Mouse (Mus musculus): ENCODE data around the gene Ppm1b.

The Ppm1b gene

DNA sequence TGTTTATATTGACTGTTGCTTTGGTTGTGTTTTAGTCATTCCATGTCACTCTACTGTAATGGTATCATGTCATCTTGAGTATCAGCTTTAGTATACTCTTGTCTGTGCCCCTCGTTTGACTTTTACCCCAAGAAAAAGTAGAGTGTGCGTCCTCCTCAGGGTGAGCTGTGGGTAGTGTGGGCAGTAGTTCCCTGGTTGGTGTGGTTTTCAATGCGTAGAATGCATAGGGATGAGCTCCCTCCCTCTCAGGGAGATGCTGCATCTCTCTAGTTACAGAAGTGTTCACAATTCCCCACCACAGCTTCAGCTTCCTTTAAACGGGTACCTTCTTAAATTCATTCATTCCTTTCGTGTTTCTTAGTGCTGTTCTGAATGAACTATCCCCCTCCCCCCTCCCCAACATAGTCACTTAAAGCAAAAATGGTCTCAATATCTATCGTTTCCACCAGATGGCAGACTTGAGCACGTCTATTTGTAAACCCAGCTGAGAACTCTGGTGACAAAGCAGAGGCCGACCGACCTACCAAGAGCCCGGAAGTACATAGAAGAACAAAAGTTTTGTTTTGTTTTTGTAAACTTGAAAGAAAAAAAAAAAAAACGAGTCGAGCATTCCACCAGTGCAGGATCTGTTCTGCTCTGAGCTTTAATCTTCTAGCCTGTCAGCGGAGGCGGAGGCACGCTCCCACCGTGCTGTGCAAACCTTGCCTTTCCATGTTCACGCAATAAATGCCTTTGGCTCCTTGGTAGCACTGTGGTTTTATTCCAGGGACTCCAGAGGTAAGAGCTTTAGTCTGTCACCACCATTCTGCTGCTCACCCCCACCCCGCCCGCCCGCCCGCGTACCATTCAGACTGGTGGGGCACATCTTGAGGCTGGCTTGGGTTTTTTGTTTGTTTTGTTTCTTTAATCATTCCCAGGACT lies 67.0 kb downstream of the Ppm1b start:
- peak; percentile 61 for DNase-seq (ENCODE audit: low read depth, low spot score)

DNA sequence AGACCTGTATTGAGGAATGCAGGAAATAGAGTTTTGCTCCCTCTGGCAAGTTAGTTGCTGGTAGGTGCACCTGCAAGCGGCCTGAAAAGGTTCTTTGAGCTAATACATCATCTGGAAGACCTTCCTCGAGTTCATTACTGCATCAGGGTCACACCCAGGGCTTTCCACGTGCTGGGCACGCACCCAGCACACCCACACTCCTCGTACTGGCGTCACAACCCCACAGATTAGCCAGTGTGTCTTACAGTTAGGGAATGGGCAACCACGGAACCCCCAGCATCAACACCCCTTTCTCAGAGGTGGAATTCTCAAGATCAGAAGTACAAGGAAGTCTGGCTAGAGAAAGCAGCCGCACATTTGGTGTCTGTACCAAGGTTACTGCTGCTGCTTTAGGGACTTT lies 67.7 kb downstream of the Ppm1b start:
- DNase-seq (ENCODE audit: low read depth, low spot score), result no peak

DNA sequence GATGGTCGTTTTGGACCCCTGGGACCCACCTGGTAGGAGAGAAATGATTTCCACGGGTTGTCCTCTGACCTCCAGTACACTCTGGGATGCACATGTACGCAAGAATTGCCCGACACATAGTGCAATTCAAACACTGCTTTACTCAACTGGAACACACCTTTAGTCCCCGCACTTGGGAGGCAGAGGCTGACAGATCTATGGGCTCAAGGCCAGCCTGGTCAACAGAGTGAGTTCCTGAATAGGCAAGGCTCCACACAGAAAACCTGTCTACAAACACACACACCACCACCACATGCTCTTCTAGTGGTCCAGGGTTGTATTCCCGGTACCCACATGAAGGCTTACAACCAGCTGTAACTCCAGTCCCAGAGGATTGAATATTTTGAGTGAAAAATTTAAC lies 68.6 kb downstream of the Ppm1b start:
- DNase-seq (ENCODE audit: low read depth, low spot score), result no peak

DNA sequence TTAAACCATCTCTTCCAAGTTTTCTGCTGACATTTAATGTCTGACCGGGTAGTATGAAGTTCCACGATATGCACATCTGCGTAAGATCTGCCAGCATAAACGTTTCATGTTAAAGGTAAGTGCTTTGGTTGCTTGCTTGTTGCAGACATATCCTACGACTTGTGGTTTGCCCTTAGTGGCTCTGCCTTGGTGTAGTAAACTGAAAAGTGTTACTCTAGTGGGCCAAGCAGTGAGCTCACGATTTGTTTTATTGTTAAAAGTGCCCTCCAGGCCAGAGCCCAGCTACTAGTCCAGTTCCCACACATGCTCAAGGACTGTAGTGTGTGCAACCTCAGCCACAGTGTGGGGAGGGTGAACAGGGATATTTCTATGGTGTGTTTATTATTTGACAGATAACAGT lies 69.9 kb downstream of the Ppm1b start:
- DNase-seq (ENCODE audit: low read depth, low spot score), result no peak

- no peak for DNase-seq (ENCODE audit: low read depth, low spot score)
Measured at GRCm38 (mm10) chr17:85027247-85027646, 70.7 kb downstream of the Ppm1b start.

DNA sequence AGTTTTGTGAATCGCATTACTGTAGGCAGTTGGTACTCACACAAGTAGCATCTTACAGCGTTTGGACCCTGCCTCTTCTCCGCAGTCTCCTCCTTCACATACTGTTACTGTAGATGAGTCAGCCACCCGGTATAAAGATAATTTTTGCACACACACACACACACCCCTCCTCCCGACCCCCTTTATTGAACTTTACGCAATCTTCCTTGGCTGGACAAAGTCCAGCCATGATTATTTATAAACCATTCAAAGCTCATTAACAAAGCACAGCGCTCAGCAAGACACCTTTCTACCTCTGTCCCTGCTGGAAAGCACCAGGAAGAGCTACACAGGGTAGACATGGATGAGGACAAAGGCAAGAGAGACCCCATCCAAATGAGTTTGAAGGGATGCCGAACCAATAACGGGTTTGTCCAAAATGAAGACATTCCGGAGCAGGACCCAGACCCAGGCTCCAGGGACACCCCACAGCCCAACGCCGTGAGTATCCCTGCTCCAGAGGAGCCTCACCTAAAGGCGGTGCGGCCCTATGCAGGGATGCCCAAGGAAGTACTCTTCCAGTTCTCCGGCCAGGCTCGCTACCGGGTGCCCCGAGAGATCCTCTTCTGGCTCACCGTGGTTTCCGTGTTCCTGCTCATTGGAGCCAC lies 71.7 kb downstream of the Ppm1b start, which contains the start of gene Slc3a1:
Gene Slc3a1, plus strand, starts transcription at position 284 of the 647 bp plus-strand sequence.
- DNase-seq (ENCODE audit: low read depth, low spot score), result no peak

DNA sequence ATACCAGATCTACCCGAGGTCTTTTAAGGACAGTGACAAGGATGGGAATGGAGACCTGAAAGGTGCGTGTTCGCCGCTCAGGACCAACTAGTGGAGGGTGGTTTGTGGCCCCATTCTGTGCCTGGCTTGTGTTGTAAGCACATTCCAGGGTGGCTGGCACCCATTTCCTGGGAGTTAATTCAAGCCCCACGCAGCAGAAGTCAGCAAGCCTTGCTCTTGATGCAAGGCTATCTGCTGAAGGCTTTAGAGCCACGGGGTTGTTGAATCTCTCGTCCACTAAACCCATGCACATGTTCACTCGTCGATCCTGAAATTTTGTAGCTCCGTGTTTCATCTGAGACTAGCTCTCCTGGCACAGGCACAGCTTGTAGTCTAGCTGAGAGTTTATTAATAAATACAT lies 72.3 kb downstream of the Ppm1b start:
- DNase-seq (ENCODE audit: low read depth, low spot score), result no peak

DNA sequence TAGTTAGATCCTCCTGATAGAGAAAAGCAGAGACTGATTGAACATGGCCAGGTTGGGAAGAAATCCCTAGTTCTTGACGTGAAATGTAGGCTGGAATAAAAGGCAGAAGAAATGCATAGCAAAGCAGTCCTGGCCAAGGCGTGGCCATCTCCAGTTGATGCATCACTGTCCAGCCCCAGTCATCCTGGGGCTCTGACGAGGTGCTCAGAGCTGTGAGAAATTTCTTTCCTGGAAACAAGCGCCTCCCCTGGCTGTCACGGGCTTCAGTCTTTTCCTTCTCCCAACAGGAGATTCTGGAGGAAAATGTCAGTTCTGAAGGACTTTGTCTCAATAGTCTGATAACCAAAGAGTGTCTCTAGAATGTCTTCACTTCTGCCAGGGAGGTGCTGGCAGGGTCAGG lies 74.1 kb downstream of the Ppm1b start:
- DNase-seq (ENCODE audit: low read depth, low spot score), result no peak

DNA sequence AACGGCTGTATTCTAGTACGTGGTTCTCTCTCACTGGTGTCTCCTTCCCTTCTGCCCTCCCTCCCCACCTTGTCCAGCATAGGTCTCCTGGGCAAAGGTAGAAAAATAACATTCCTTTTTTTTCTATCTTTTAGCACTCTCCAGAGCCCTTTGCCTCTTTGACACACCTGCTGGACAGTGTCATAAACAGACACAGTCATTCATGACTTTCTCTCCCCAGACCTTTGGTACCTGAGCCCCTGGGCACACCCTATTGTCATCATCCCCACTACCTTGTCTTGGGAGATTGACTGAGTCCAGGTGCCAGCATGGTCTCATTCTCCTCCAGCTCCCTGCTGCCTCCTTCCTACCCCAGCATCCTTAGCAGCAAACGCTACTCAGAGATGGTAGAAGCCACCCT lies 76.5 kb downstream of the Ppm1b start:
- DNase-seq (ENCODE audit: low read depth, low spot score), result no peak

- DNase-seq (ENCODE audit: low read depth, low spot score), result peak; percentile 26
Measured at GRCm38 (mm10) chr17:85034068-85034467, 77.5 kb downstream of the Ppm1b start.

DNA sequence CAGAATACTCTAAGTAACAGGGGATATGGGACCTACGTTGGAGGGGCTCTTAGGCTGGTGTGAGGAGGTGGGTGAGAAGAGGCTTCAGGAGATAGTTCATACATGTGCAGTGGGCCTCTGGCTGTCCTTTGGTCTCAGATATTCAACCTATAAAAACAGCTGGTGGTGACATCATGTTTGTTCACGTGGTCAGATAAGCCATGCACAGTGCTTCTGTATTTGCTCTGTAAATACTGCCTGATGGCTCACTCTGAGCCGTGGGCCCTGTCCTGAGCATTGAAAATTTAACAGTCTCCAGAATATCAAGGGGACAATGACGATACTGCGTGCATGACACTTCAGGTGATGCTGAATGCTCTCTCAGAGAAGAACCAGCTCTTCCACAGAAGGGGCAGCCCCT lies 81.3 kb downstream of the Ppm1b start:
- no peak for DNase-seq (ENCODE audit: low read depth, low spot score)

- no peak for DNase-seq (ENCODE audit: low read depth, low spot score)
Measured at GRCm38 (mm10) chr17:85038311-85038710, 81.8 kb downstream of the Ppm1b start.

- no peak for DNase-seq (ENCODE audit: low read depth, low spot score)
Measured at GRCm38 (mm10) chr17:85038761-85039160, 82.2 kb downstream of the Ppm1b start.

DNA sequence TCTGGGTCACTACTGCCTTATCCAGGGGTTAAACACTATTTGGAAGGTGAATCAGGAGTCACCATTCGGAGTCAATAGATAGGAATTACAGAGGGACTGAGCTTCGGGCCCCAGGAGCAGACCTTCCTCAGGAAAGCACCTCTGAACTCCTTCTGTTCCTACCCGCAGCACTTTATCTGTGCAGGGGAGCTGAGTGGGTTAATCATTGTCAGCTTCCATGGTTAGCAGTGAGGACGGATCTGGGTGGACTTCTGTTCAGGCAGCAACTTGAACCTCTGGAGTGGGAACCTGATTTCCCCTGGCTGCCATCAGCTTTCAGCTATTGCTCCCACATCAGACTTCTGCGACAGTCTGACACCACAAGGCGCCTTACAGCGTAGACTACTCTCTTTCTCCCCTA lies 84.4 kb downstream of the Ppm1b start:
- no peak for DNase-seq (ENCODE audit: low read depth, low spot score)

- DNase-seq (ENCODE audit: low read depth, low spot score), result no peak
Measured at GRCm38 (mm10) chr17:85042419-85042818, 85.9 kb downstream of the Ppm1b start.

- DNase-seq (ENCODE audit: low read depth, low spot score), result no peak
Measured at GRCm38 (mm10) chr17:85043404-85043816, 86.9 kb downstream of the Ppm1b start.

GRCm38 (mm10) chr17:85044466-85044865 lies 87.9 kb downstream of the Ppm1b start:
- no peak for DNase-seq (ENCODE audit: low read depth, low spot score)

DNA sequence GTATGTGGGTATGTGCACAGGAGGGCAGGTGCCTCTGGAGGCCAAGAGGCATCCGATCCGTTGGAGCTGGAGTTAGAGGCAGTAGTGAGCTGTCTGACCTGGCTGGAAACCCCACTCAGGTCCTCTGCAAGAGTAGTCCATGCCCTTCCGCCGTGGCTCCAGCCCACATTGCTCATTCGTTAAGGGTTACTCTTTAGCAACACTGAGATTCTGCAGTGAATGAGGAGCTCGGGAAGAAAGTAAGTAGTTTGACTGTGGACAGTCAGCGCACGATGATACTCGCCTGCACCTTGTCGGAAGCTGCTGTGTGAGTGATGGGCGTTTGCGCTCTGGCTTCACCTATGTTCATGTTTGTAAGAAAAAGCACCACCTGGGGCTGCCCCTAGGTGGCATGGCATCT lies 88.6 kb downstream of the Ppm1b start:
- DNase-seq (ENCODE audit: low read depth, low spot score), result no peak

DNA sequence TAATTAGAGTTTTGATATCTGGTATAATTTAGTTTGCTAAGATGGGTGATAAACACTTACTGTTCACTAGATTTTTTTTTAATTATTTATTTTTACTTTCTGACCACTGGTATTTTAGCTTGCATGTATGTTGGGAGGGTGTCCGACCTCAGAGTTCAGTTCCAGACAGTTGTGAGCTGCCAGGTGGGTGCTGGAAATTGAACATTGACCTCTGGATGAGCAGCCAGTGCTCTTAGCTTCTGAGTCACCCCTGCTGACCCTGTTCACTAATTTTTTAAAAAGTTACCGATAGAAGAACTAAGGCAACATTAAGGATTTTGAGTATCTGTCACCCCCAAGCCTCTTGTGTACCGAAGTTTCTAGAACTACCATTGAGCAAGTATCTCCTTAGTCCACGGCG lies 91.8 kb downstream of the Ppm1b start:
- DNase-seq (ENCODE audit: low read depth, low spot score), result no peak

GRCm38 (mm10) chr17:85058276-85058675 lies 101.7 kb downstream of the Ppm1b start:
- DNase-seq (ENCODE audit: low read depth, low spot score), result no peak

- no peak for DNase-seq (ENCODE audit: low read depth, low spot score)
Measured at GRCm38 (mm10) chr17:85059136-85059535, 102.6 kb downstream of the Ppm1b start.

GRCm38 (mm10) chr17:85063560-85063959 lies 107.0 kb downstream of the Ppm1b start:
- DNase-seq (ENCODE audit: low read depth, low spot score), result no peak

- no peak for DNase-seq (ENCODE audit: low read depth, low spot score)
Measured at GRCm38 (mm10) chr17:85067331-85067730, 110.8 kb downstream of the Ppm1b start.

Measured in retina, adult 2 months (tissue).